Mouse (Mus musculus) heart, postnatal 0 days (tissue): Measurements from ENCODE around the gene Elp5.

Source experiments
- CTCF ChIP-seq: IDR thresholded peaks from 2 replicates; pipeline ENCODE4 v1.5.1; 2016; ENCODE audit warnings: antibody characterized with exemption, control low read depth, low read depth
- EP300 ChIP-seq: IDR thresholded peaks from 2 replicates; pipeline ENCODE4 v1.6.1; 2016; ENCODE audit warnings: antibody characterized with exemption, low read depth

DNA sequence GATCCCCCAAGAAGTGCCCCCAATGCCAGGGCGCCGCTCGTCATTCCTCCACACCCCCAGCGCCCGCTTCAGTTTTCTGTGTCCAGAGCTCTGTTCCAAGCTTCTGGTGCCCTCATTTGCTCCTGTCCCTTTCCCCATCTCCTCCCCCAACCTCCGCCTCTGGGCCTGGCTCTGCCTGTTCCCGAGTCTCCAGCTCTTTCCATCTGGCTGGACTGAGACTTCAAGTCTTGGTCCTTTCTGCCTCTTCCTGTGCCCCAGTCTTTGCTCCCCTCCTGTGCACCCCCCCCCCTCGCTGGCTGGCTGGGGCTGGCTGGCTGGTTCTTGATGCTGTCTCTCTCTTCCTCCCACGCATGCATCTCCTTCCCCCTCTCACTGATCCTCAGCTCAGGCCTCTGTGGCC lies 45.1 kb upstream of the Elp5 start:
- TF ChIP-seq CTCF (no peak), EP300 (no peak)
